Mouse (Mus musculus) spleen, adult 2 months (tissue): ENCODE results near the gene Ptgis.

Source experiments
- CTCF ChIP-seq: fragments of 200-500 bp; IDR thresholded peaks from 2 replicates; pipeline ENCODE4 v1.5.1; 2011; ENCODE audit warnings: mild to moderate bottlenecking, inconsistent platforms; ENCODE audit not compliant: insufficient read depth, insufficient read length, insufficient replicate concordance; ENCODE audit errors: extremely low read depth
- POLR2A ChIP-seq: fragments of 200-500 bp; IDR thresholded peaks from 2 replicates; pipeline ENCODE4 v1.6.1; 2011; ENCODE audit warnings: low read depth, low read length, inconsistent platforms

- TF ChIP-seq POLR2A (no peak), CTCF (no peak)
These were observed 72.7 kb downstream of the Ptgis start for GRCm38 (mm10) chr2:167167515-167168212.
